Mouse (Mus musculus) liver, postnatal 0 days (tissue): ENCODE results near the gene Chrm3.

Source experiments
- CTCF ChIP-seq: sonication (generic); IDR thresholded peaks from 2 replicates; pipeline ENCODE4 v1.5.1; 2016; ENCODE audit warnings: antibody characterized with exemption, low read depth
- EP300 ChIP-seq: IDR thresholded peaks from 2 replicates; pipeline ENCODE4 v1.6.1; 2016; ENCODE audit warnings: antibody characterized with exemption, low read depth, mild to moderate bottlenecking

DNA sequence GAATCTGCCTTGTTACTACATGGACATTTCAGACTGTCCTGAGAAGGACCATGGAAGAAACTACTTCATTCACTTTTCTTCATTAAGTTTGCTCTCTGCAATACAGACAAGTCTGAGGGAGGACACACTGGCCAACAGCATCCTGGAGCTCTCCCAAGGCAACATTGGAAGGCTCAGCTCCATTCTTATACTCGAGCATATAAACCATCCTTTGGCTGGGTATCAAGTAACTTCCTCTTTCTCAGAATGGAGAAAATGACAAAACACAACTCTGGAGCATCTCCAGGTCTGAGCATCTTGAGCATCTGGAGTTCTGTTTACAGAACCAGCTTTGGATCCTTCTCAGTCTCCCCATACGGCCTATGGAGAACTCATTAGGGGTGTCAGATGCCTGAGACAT is 170.8 kb downstream of the Chrm3 start:
- TF ChIP-seq EP300 (no peak), CTCF (no peak)
